Mouse (Mus musculus): ENCODE measurements around the gene Zfp553. TPM values are rescaled to one million over a fixed set of nuclear protein-coding genes. Genes with fewer than 3 reads are reported as not detected.
A peak's percentile ranks its signal among the peaks of the same experiment; 100 is the strongest.

The Zfp553 gene
- total RNA-seq (2021) (10 to 100 TPM; 11.7 to 12.7 TPM), polyA plus RNA-seq (2012; rRNA removed) (18.3 and 20.5 TPM in 2 replicates)
- long read RNA-seq, transcript Zfp553-201 (2 exons, 3,043 nt), result minor isoform, 5 of 22 reads
- long read RNA-seq, transcript Zfp553-202 (2 exons, 3,342 nt), result major isoform, 13 of 22 reads
- long read RNA-seq, partial matches to known transcripts, result 0 of 22 reads
- long read RNA-seq, other reads (novel, unspliced or antisense), result 4 of 22 reads

GRCm38 (mm10) chr7:127232622-127233367, at the start of gene Zfp553, which contains the start of gene Sept1:
Gene Zfp553, plus strand, starts transcription at chr7:127233061.
Gene Sept1, minus strand, starts transcription at chr7:127233130.
- DNase-seq, result peak; percentile 92

GRCm38 (mm10) chr7:127183345-127183744, 49.5 kb upstream of the Zfp553 start:
- no peak for DNase-seq

- no peak for DNase-seq
Observed at GRCm38 (mm10) chr7:127183828-127184227, 49.0 kb upstream of the Zfp553 start.

GRCm38 (mm10) chr7:127184720-127185119, 48.1 kb upstream of the Zfp553 start:
- no peak for DNase-seq

- DNase-seq, result no peak
Observed at GRCm38 (mm10) chr7:127185601-127186000, 47.3 kb upstream of the Zfp553 start.

- DNase-seq, result no peak
Observed at GRCm38 (mm10) chr7:127187351-127187750, 45.5 kb upstream of the Zfp553 start.

- DNase-seq, result no peak
Observed at GRCm38 (mm10) chr7:127188305-127189276, 44.3 kb upstream of the Zfp553 start.

GRCm38 (mm10) chr7:127190672-127191071, 42.2 kb upstream of the Zfp553 start:
- DNase-seq, result no peak

- DNase-seq, result no peak
Observed at GRCm38 (mm10) chr7:127192989-127193388, 39.9 kb upstream of the Zfp553 start.

- no peak for DNase-seq
Observed at GRCm38 (mm10) chr7:127194011-127194632, 38.7 kb upstream of the Zfp553 start.

- DNase-seq, result no peak
Observed at GRCm38 (mm10) chr7:127194633-127195029, 38.2 kb upstream of the Zfp553 start.

GRCm38 (mm10) chr7:127195544-127196295, 37.1 kb upstream of the Zfp553 start, which contains the start of gene Cd2bp2:
Gene Cd2bp2, minus strand, starts transcription at chr7:127196050.
- peak; percentile 96 for DNase-seq

- no peak for DNase-seq
Observed at GRCm38 (mm10) chr7:127196484-127196883, 36.4 kb upstream of the Zfp553 start.

GRCm38 (mm10) chr7:127206606-127207005, 26.3 kb upstream of the Zfp553 start:
- DNase-seq, result no peak

- DNase-seq, result peak; percentile 47
Observed at GRCm38 (mm10) chr7:127207374-127208294, 25.2 kb upstream of the Zfp553 start.

GRCm38 (mm10) chr7:127208295-127208552, 24.6 kb upstream of the Zfp553 start, which contains the start of gene Tbc1d10b:
Gene Tbc1d10b, minus strand, starts transcription at chr7:127208468.
- no peak for DNase-seq

GRCm38 (mm10) chr7:127208553-127209438, 24.1 kb upstream of the Zfp553 start, which contains the start of gene Mylpf:
Gene Mylpf, plus strand, starts transcription at chr7:127208890.
- DNase-seq, result peak; percentile 95

GRCm38 (mm10) chr7:127209851-127210250, 23.0 kb upstream of the Zfp553 start:
- no peak for DNase-seq

- no peak for DNase-seq
Observed at GRCm38 (mm10) chr7:127210266-127210665, 22.6 kb upstream of the Zfp553 start.
